In genomic region chr6:34965819-34966539, GRCm38 (mm10) we compare ENCODE assay signal across 28 mouse cellular contexts. TPM values are rescaled to one million over a fixed set of nuclear protein-coding genes. Genes with fewer than 3 reads are reported as not detected.
DNase-seq lines count a peak whose midpoint lies in the region; ATAC-seq lines count a peak whose summit lies in the region.
"Had no signal": no experiment of that assay in that cellular context is flagged by ENCODE, and none has a peak within 500 bp of the region (broad histone marks: within the 10 kb centered on the region; RNA-seq: fewer than 3 reads in every experiment).

No protein-coding gene starts in this region.

- no peak overlapping the region for H3K9ac ChIP-seq in heart, embryonic 11.5 days (ENCODE audit: low read depth, low read length)
- H3K9ac ChIP-seq: embryonic facial prominence, embryonic 12.5 days; hindbrain, embryonic 15.5 days; limb, embryonic 12.5 days; liver, embryonic 15.5 days; midbrain, embryonic 13.5 days had no signal

- peak; percentile 9 for DNase-seq in heart, adult 8-10 months (ENCODE audit: low spot score)
- peak; percentile 28 for DNase-seq in CD4-positive, CD25-positive, alpha-beta regulatory T cell, adult 2 months (ENCODE audit: low read depth, low spot score)
- no peak for DNase-seq in urinary bladder, postnatal 25 days (ENCODE audit: low spot score)
- no peak for DNase-seq in testis, postnatal 10 days (ENCODE audit: low spot score)
- no peak for DNase-seq in cerebellum, postnatal 10 days
- DNase-seq: adrenal gland, adult 2 months; cerebellum, adult 11-12 months; gastrocnemius, postnatal 10 days; kidney, adult 11 months; kidney, postnatal 10 days; lung, postnatal 14 days; spleen, adult 18-20 months; thymus, postnatal 36 days had no signal

- no peak overlapping the region for H3K27ac ChIP-seq in heart, embryonic 11.5 days (ENCODE audit: low read depth, low read length)
- H3K27ac ChIP-seq: embryonic facial prominence, embryonic 12.5 days; heart, embryonic 10.5 days; hindbrain, embryonic 15.5 days; left cerebral cortex, adult 2 months; limb, embryonic 12.5 days; liver, embryonic 15.5 days; midbrain, embryonic 13.5 days had no signal

- no peaks in the 10 kb centered on the region for H3K9me3 ChIP-seq in heart, embryonic 11.5 days (replicated peaks; ENCODE audit: control insufficient read depth, low read length)
- H3K9me3 ChIP-seq: embryonic facial prominence, embryonic 12.5 days; heart, embryonic 10.5 days; hindbrain, embryonic 15.5 days; limb, embryonic 12.5 days; liver, embryonic 15.5 days; midbrain, embryonic 13.5 days had no signal

- no peaks in the 10 kb centered on the region for H3K4me1 ChIP-seq in heart, embryonic 11.5 days (ENCODE audit: control insufficient read depth, insufficient read depth, low read length)
- H3K4me1 ChIP-seq: heart, embryonic 10.5 days; hindbrain, embryonic 15.5 days; liver, embryonic 15.5 days; midbrain, embryonic 13.5 days had no signal

- ATAC-seq in heart, embryonic 11.5 days (replicated peaks; ENCODE audit: insufficient number of reproducible peaks, low FRiP score, low TSS enrichment) = no peak
- ATAC-seq in common myeloid progenitor, adult 5-6 weeks (replicated peaks; ENCODE audit: low read depth, poor library complexity, severe bottlenecking) = peak; percentile 39; the same call in 1 of the 2 replicates
- ATAC-seq in megakaryocyte progenitor cell, adult 5-6 weeks (replicated peaks; ENCODE audit: poor library complexity) = peak; percentile 27; the same call in 1 of the 2 replicates
- ATAC-seq: midbrain, embryonic 13.5 days had no signal

- no peaks in the 10 kb centered on the region for H3K27me3 ChIP-seq in heart, embryonic 11.5 days (ENCODE audit: control insufficient read depth, insufficient read depth, low read length)
- H3K27me3 ChIP-seq: embryonic facial prominence, embryonic 12.5 days; hindbrain, embryonic 15.5 days; limb, embryonic 12.5 days; liver, embryonic 15.5 days; midbrain, embryonic 13.5 days had no signal

- 77% methylated on average over 6 of the region's 6 CpGs for WGBS in heart, embryonic 11.5 days (ENCODE audit: insufficient replicate concordance)

- no peaks in the 10 kb centered on the region for H3K36me3 ChIP-seq in heart, embryonic 11.5 days (ENCODE audit: control insufficient read depth, insufficient read depth, low read length)
- H3K36me3 ChIP-seq: embryonic facial prominence, embryonic 12.5 days; heart, embryonic 10.5 days; hindbrain, embryonic 15.5 days; limb, embryonic 12.5 days; liver, embryonic 15.5 days; midbrain, embryonic 13.5 days had no signal

- no peak overlapping the region; the same call in 1 of the 2 replicates for H3K4me2 ChIP-seq in heart, embryonic 11.5 days
- H3K4me2 ChIP-seq: embryonic facial prominence, embryonic 12.5 days; hindbrain, embryonic 15.5 days; limb, embryonic 12.5 days; liver, embryonic 15.5 days; midbrain, embryonic 13.5 days had no signal

- no peak overlapping the region for H3K4me3 ChIP-seq in heart, embryonic 11.5 days (ENCODE audit: low read depth, low read length)
- H3K4me3 ChIP-seq: embryonic facial prominence, embryonic 12.5 days; heart, embryonic 10.5 days; hindbrain, embryonic 15.5 days; left cerebral cortex, adult 2 months; limb, embryonic 12.5 days; liver, embryonic 15.5 days; midbrain, embryonic 13.5 days had no signal

RNA-seq across cellular contexts. Expression of gene Slc23a4, which starts 22.2 kb away (rescaled TPM):
- total RNA-seq in heart, adult 8-10 months (2022) = under 1 TPM in 2 of 4 experiments, not detected in 2; 0.31 to 0.32 TPM
- polyA plus RNA-seq in heart, embryonic 11.5 days (2014; fragmentation: Nextera tagmentation; extraction: Ambion mirVana) = 0.17 and 0.18 TPM in 2 replicates
- 0.18 and 0.39 TPM in 2 replicates for total RNA-seq in common myeloid progenitor, adult 5-6 weeks (2017)
- total RNA-seq in megakaryocyte progenitor cell, adult 5-6 weeks (2015) = 0.42 TPM in 1 of 2 replicates, not detected in the other
- 0.10 TPM in 1 of 2 replicates, not detected in the other for total RNA-seq in megakaryocyte progenitor cell, adult 5-6 weeks (2017)

RNA-seq across cellular contexts. Expression of gene Stra8, which starts 46.0 kb away (rescaled TPM):
- not detected for total RNA-seq in heart, adult 8-10 months (2022)
- not detected in 2 replicates for polyA plus RNA-seq in heart, embryonic 11.5 days (2014; fragmentation: Nextera tagmentation; extraction: Ambion mirVana)
- total RNA-seq in common myeloid progenitor, adult 5-6 weeks (2017) = not detected in 2 replicates
- not detected in 2 replicates for total RNA-seq in megakaryocyte progenitor cell, adult 5-6 weeks (2015)
- total RNA-seq in megakaryocyte progenitor cell, adult 5-6 weeks (2017) = not detected in 2 replicates
- total RNA-seq: adrenal gland, adult 2 months; gastrocnemius, postnatal 10 days; heart, postnatal 25 days; left cerebral cortex, adult 2 months; neutrophil, adult 5-6 weeks had no signal
- polyA plus RNA-seq: adrenal gland, adult 2 months; brain, embryonic 14.5 days; cortical plate, adult 2 months; embryonic facial prominence, embryonic 12.5 days; heart, embryonic 10.5 days; hindbrain, embryonic 15.5 days; limb, embryonic 12.5 days; liver, embryonic 15.5 days; midbrain, embryonic 13.5 days; stomach, embryonic 16.5 days had no signal

RNA-seq across cellular contexts. Expression of gene Wdr91, which starts 55.3 kb away (rescaled TPM):
- total RNA-seq in heart, adult 8-10 months (2022) = 10 to 100 TPM; 11.6 to 15.9 (median 13.3) TPM
- 12.4 and 13.0 TPM in 2 replicates for polyA plus RNA-seq in heart, embryonic 11.5 days (2014; fragmentation: Nextera tagmentation; extraction: Ambion mirVana)
- 14.9 and 25.1 TPM in 2 replicates for total RNA-seq in common myeloid progenitor, adult 5-6 weeks (2017)
- total RNA-seq in megakaryocyte progenitor cell, adult 5-6 weeks (2015) = 5.8 and 6.1 TPM in 2 replicates
- total RNA-seq in megakaryocyte progenitor cell, adult 5-6 weeks (2017) = 20.5 and 22.7 TPM in 2 replicates

Comparison
In these comparisons a context has a peak if more than half of its experiments do, and no peak if none do; other contexts are left out.
1. DNase-seq: peak in heart, adult 8-10 months (single experiment) and CD4-positive, CD25-positive, alpha-beta regulatory T cell, adult 2 months (single experiment); none in urinary bladder, postnatal 25 days (single experiment), testis, postnatal 10 days (single experiment) and cerebellum, postnatal 10 days (0 of 2).